Mouse (Mus musculus) limb, embryonic 13.5 days (tissue): ENCODE results near the gene Olfr1251. TPM values are rescaled to one million over a fixed set of nuclear protein-coding genes. Genes with fewer than 3 reads are reported as not detected.
"Not testable (repeated sequence)": the region's sequence is repeated elsewhere in the genome, so short reads cannot be mapped to it uniquely, and the experiment has no call there.

Experiments used
- ATAC-seq: fragments of 200-750 bp; cut with Nextera tagmentation; 2 replicates; pipeline ENCODE4 v1.8.0; 2017; ENCODE audit warnings: low read depth, moderate number of reproducible peaks, moderate TSS enrichment; ENCODE audit not compliant: low FRiP score
- H3K27ac ChIP-seq: fragments of 300-500 bp; sonication (generic); 2 replicates; pipeline ENCODE4 v1.5.1; 2015; ENCODE audit warnings: inconsistent platforms, mild to moderate bottlenecking, moderate library complexity
- H3K27me3 ChIP-seq: fragments of 300-500 bp; sonication (generic); 2 replicates; pipeline ENCODE4 v1.6.1; 2015; ENCODE audit warnings: mild to moderate bottlenecking, inconsistent platforms
- H3K36me3 ChIP-seq: fragments of 300-500 bp; sonication (generic); 2 replicates; pipeline ENCODE4 v1.6.1; 2015; ENCODE audit warnings: inconsistent platforms, mild to moderate bottlenecking, moderate library complexity
- H3K4me1 ChIP-seq: fragments of 300-500 bp; sonication (generic); 2 replicates; pipeline ENCODE4 v1.6.1; 2015; ENCODE audit warnings: inconsistent platforms
- H3K4me2 ChIP-seq: fragments of 300-500 bp; sonication (generic); replicated peaks from 2 replicates; pipeline ENCODE4 v1.6.1; 2015; ENCODE audit warnings: inconsistent platforms, mild to moderate bottlenecking, moderate library complexity
- H3K4me3 ChIP-seq: fragments of 300-500 bp; sonication (generic); 2 replicates; pipeline ENCODE4 v1.5.1; 2015; ENCODE audit warnings: moderate library complexity, mild to moderate bottlenecking, inconsistent platforms
- H3K9ac ChIP-seq: fragments of 300-500 bp; sonication (generic); 2 replicates; pipeline ENCODE4 v1.6.1; 2015; ENCODE audit warnings: mild to moderate bottlenecking, inconsistent platforms
- H3K9me3 ChIP-seq: fragments of 300-500 bp; sonication (generic); 2 replicates; pipeline ENCODE4 v1.6.1; 2016; ENCODE audit warnings: inconsistent platforms
- WGBS: fragments of 180-500 bp; shearing (Covaris S2); methylation state at CpG from one replicate; pipeline ENCODE4 v1.1.7; 2015; 5-methylcytosine and 5-hydroxymethylcytosine counted together
- polyA plus RNA-seq: library from polyadenylated mRNA; unstranded; fragments of >200 nt; fragmentation: Nextera tagmentation; extraction: Ambion mirVana; gene quantifications from 2 replicates; pipeline ENCODE4 v1.2.1, GENCODE M21; 2015

The Olfr1251 gene
- not detected in 2 replicates for polyA plus RNA-seq

GRCm38 (mm10) chr2:89671836-89672235 lies at the start of gene Olfr1251:
Olfr1251 (minus strand) TSS chr2:89671936.
- no peak for ATAC-seq
- no peaks in the 10 kb centered on the region for H3K36me3 ChIP-seq

DNA sequence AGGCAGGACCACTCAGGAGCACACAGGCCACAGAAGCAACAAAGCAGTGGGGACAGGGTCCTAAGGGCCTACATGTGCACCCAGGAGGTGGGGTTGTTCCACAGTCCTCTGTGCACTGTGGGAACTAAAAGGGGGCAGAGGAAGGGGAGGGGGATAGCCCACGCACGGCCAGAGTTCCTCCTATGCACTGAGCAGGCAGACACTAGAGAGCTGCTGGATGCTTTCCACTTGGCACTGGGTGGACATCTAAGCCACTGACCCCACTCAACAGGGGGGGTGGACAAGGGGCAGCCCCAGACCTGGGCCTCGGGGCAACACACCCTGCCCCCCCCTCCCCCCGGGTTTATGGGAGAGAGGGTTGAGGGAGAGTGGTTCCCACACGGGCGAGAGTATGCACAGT lies 20.2 kb upstream of the Olfr1251 start:
- Histone ChIP-seq H3K9ac (no peak overlapping the region), H3K4me3 (no peak overlapping the region), H3K4me1 (no peaks in the 10 kb centered on the region), H3K9me3 (no peaks in the 10 kb centered on the region), H3K36me3 (no peaks in the 10 kb centered on the region), H3K27ac (no peak overlapping the region), H3K4me2 (no peak overlapping the region), H3K27me3 (no peaks in the 10 kb centered on the region)
- WGBS, result 82% methylated on average over 6 of the region's 6 CpGs
- ATAC-seq, result no peak

More at GRCm38 (mm10) chr2:89671836-89672235, at the start of gene Olfr1251:
- no peak within 1 kb of the TSS for H3K4me3 ChIP-seq
- H3K4me2 ChIP-seq, result no peak within 1 kb of the TSS
- H3K4me1 ChIP-seq, result no peaks in the 10 kb centered on the region
- H3K27ac ChIP-seq, result no peak within 1 kb of the TSS
- no peaks in the 10 kb centered on the region for H3K9me3 ChIP-seq
- H3K27me3 ChIP-seq, result no peaks in the 10 kb centered on the region
- no peak within 1 kb of the TSS for H3K9ac ChIP-seq

- H3K27me3 ChIP-seq, result no peaks in the 10 kb centered on the region
- H3K4me2 ChIP-seq, result no peak within 1 kb of the TSS
- ATAC-seq, result no peak
- no peak within 1 kb of the TSS for H3K27ac ChIP-seq
- H3K4me3 ChIP-seq, result no peak within 1 kb of the TSS
- no peaks in the 10 kb centered on the region for H3K4me1 ChIP-seq
- H3K9me3 ChIP-seq, result no peaks in the 10 kb centered on the region
- H3K9ac ChIP-seq, result no peak within 1 kb of the TSS
- no peaks in the 10 kb centered on the region for H3K36me3 ChIP-seq
Measured at GRCm38 (mm10) chr2:89661367-89661766, 10.4 kb downstream of the Olfr1251 start, which contains the start of gene Olfr1250. Olfr1250 (minus strand) TSS chr2:89661467.

DNA sequence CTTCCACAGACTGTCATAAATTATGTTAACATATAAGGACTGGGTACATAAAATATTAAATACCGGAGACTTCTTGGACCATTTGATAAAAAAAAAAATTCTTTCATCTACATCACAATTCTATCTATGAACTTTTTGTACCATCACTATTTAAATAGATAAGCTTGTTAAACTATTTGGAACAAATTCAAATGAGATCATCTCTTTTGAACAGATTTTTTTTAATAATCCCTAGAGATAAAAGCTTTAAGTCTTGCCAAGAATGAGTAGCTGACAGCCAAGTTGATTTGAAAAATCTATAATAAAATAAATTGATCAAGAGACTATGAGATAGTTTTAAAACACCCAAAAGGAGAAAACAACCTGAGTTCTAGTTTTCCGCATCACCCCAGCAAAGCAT lies 36.9 kb downstream of the Olfr1251 start, which contains the start of gene Olfr1249:
Gene Olfr1249, minus strand, starts transcription at position 101 of the 400 bp plus-strand sequence.
- no peak within 1 kb of the TSS for H3K27ac ChIP-seq
- H3K9ac ChIP-seq, result no peak within 1 kb of the TSS
- ATAC-seq, result no peak
- no peaks in the 10 kb centered on the region for H3K9me3 ChIP-seq
- no peaks in the 10 kb centered on the region for H3K4me1 ChIP-seq
- no peak within 1 kb of the TSS for H3K4me3 ChIP-seq
- no peak within 1 kb of the TSS for H3K4me2 ChIP-seq
- 89% methylated on average over 2 of the region's 2 CpGs for WGBS
- H3K27me3 ChIP-seq, result no peaks in the 10 kb centered on the region
- H3K36me3 ChIP-seq, result no peaks in the 10 kb centered on the region

GRCm38 (mm10) chr2:89618145-89618544 lies 53.6 kb downstream of the Olfr1251 start, which contains the start of gene Olfr1248:
Olfr1248 (minus strand) TSS chr2:89618245.
- H3K4me2 ChIP-seq, ATAC-seq: not testable (repeated sequence)
- 98% methylated on average over 1 of the region's 1 CpGs for WGBS

More at GRCm38 (mm10) chr2:89618145-89618544, 53.6 kb downstream of the Olfr1251 start, which contains the start of gene Olfr1248:
- H3K27me3 ChIP-seq, H3K4me1 ChIP-seq, H3K36me3 ChIP-seq, H3K9ac ChIP-seq, H3K4me3 ChIP-seq, H3K27ac ChIP-seq, H3K9me3 ChIP-seq: not testable (repeated sequence)

Other genes with a start within 250 kb of the Olfr1251 start
- not detected in 2 replicates for gene Olfr1240, start 228.9 kb downstream of the Olfr1251 start, polyA plus RNA-seq
- gene Olfr1241, start 184.8 kb downstream of the Olfr1251 start, polyA plus RNA-seq, result not detected in 2 replicates
- gene Olfr1242, start 173.6 kb downstream of the Olfr1251 start, polyA plus RNA-seq, result not detected in 2 replicates
- not detected in 2 replicates for gene Olfr1243, start 140.4 kb downstream of the Olfr1251 start, polyA plus RNA-seq
- gene Olfr1245, start 93.5 kb downstream of the Olfr1251 start, polyA plus RNA-seq, result not detected in 2 replicates
- not detected in 2 replicates for gene Olfr1246, start 78.8 kb downstream of the Olfr1251 start, polyA plus RNA-seq
- gene Olfr1247, start 57.8 kb downstream of the Olfr1251 start, polyA plus RNA-seq, result not detected in 2 replicates
- gene Olfr1248, start 53.7 kb downstream of the Olfr1251 start, polyA plus RNA-seq, result not detected in 2 replicates
- gene Olfr1249, start 37.0 kb downstream of the Olfr1251 start, polyA plus RNA-seq, result not detected in 2 replicates
- not detected in 2 replicates for gene Olfr1250, start 10.5 kb downstream of the Olfr1251 start, polyA plus RNA-seq
- gene Olfr1252, start 53.1 kb upstream of the Olfr1251 start, polyA plus RNA-seq, result not detected in 2 replicates
- not detected in 2 replicates for gene Olfr1253, start 85.2 kb upstream of the Olfr1251 start, polyA plus RNA-seq
- gene Olfr1254, start 121.7 kb upstream of the Olfr1251 start, polyA plus RNA-seq, result not detected in 2 replicates
- gene Olfr1255, start 140.1 kb upstream of the Olfr1251 start, polyA plus RNA-seq, result not detected in 2 replicates
- not detected in 2 replicates for gene Olfr1256, start 169.6 kb upstream of the Olfr1251 start, polyA plus RNA-seq
- gene Olfr48, start 176.3 kb upstream of the Olfr1251 start, polyA plus RNA-seq, result not detected in 2 replicates
- gene Olfr1257, start 206.5 kb upstream of the Olfr1251 start, polyA plus RNA-seq, result not detected in 2 replicates